Mouse (Mus musculus) induced T-regulatory cell, adult 2 months (primary cell): ENCODE results near the gene Ikzf5.
A peak's percentile ranks its signal among the peaks of the same experiment; 100 is the strongest.
"Not testable (repeated sequence)": the region's sequence is repeated elsewhere in the genome, so short reads cannot be mapped to it uniquely, and the experiment has no call there.

ENCODE experiments used
- DNase-seq: peaks from one replicate; pipeline ENCODE4 v3.0.0-alpha.2; 2012; ENCODE audit warnings: low read depth

Ikzf5 gene

GRCm38 (mm10) chr7:131410416-131411058 lies at the start of gene Ikzf5, which contains the start of gene Acadsb:
Gene Ikzf5, minus strand, starts transcription at chr7:131410521.
Gene Acadsb, plus strand, starts transcription at chr7:131410601.
- peak; percentile 99 for DNase-seq

- DNase-seq = no peak
Measured at GRCm38 (mm10) chr7:131456714-131457113, 46.4 kb upstream of the Ikzf5 start.

GRCm38 (mm10) chr7:131437051-131437450 lies 26.7 kb upstream of the Ikzf5 start:
- no peak for DNase-seq

GRCm38 (mm10) chr7:131434276-131434675 lies 24.0 kb upstream of the Ikzf5 start:
- DNase-seq = no peak

- no peak for DNase-seq
Measured at GRCm38 (mm10) chr7:131432244-131432643, 21.9 kb upstream of the Ikzf5 start.

GRCm38 (mm10) chr7:131427331-131427730 lies 17.0 kb upstream of the Ikzf5 start:
- DNase-seq = no peak

GRCm38 (mm10) chr7:131424912-131425311 lies 14.6 kb upstream of the Ikzf5 start:
- DNase-seq = no peak

- no peak for DNase-seq
Measured at GRCm38 (mm10) chr7:131417605-131418004, 7.3 kb upstream of the Ikzf5 start.

- not testable (repeated sequence) for DNase-seq
Measured at GRCm38 (mm10) chr7:131416742-131417141, 6.4 kb upstream of the Ikzf5 start.

GRCm38 (mm10) chr7:131411941-131412270 lies 1.6 kb upstream of the Ikzf5 start:
- DNase-seq = no peak

- DNase-seq = peak; percentile 15
Measured at GRCm38 (mm10) chr7:131411221-131411940, 1.1 kb upstream of the Ikzf5 start.

GRCm38 (mm10) chr7:131409988-131410385 lies 334 bp downstream of the Ikzf5 start:
- DNase-seq = no peak

- DNase-seq = peak; percentile 42
Measured at GRCm38 (mm10) chr7:131409321-131409987, 867 bp downstream of the Ikzf5 start.

GRCm38 (mm10) chr7:131391761-131392160 lies 18.6 kb downstream of the Ikzf5 start:
- DNase-seq = not testable (repeated sequence)

- DNase-seq = peak; percentile 49
Measured at GRCm38 (mm10) chr7:131371880-131372651, 38.3 kb downstream of the Ikzf5 start.

GRCm38 (mm10) chr7:131371470-131371860 lies 38.9 kb downstream of the Ikzf5 start:
- no peak for DNase-seq

- peak; percentile 93 for DNase-seq
Measured at GRCm38 (mm10) chr7:131370648-131371469, 39.5 kb downstream of the Ikzf5 start, which contains the start of gene Pstk. Gene Pstk, plus strand, starts transcription at chr7:131371141.

- no peak for DNase-seq
Measured at GRCm38 (mm10) chr7:131364131-131364530, 46.2 kb downstream of the Ikzf5 start.

- DNase-seq = peak; percentile 94
Measured at GRCm38 (mm10) chr7:131362615-131363300, 47.6 kb downstream of the Ikzf5 start, which contains the start of gene 2310057M21Rik. Gene 2310057M21Rik, minus strand, starts transcription at chr7:131362759.

- DNase-seq = no peak
Measured at GRCm38 (mm10) chr7:131362269-131362614, 48.1 kb downstream of the Ikzf5 start.

- no peak for DNase-seq
Measured at GRCm38 (mm10) chr7:131356105-131356504, 54.2 kb downstream of the Ikzf5 start.
